Mouse (Mus musculus): Measurements from ENCODE around the gene Nup210l. TPM values are rescaled to one million over a fixed set of nuclear protein-coding genes. Genes with fewer than 3 reads are reported as not detected.
"Not testable (repeated sequence)": the region's sequence is repeated elsewhere in the genome, so short reads cannot be mapped to it uniquely, and the experiment has no call there.

Gene Nup210l
- polyA plus RNA-seq, 1 experiment from 2014 or later, result not detected

GRCm38 (mm10) chr3:90102239-90102638 is 1.7 kb upstream of the Nup210l start:
- Histone ChIP-seq H3K27me3 (replicated peaks; ENCODE audit: control insufficient read depth, insufficient read depth, low read length) (no peaks in the 10 kb centered on the region), H3K4me3 (ENCODE audit: low read depth, low read length) (no peak overlapping the region), H3K4me1 (replicated peaks; ENCODE audit: control insufficient read depth, insufficient read depth, low read length) (no peaks in the 10 kb centered on the region), H3K9ac (ENCODE audit: low read depth, low read length) (no peak overlapping the region), H3K36me3 (ENCODE audit: control insufficient read depth, insufficient read depth) (peaks cover 25% of the 10 kb centered on the region), H3K27ac (ENCODE audit: low read depth, low read length) (no peak overlapping the region), H3K9me3 (ENCODE audit: control insufficient read depth) (no peaks in the 10 kb centered on the region), H3K4me2 (replicated peaks; ENCODE audit: low read depth) (no peak overlapping the region)
- ATAC-seq, result peak; percentile 44
- WGBS, result 39% methylated on average over 2 of the region's 2 CpGs
- TF ChIP-seq CTCF (IDR thresholded peaks at IDR 0.05; ENCODE audit: low read depth), result no peak

DNA sequence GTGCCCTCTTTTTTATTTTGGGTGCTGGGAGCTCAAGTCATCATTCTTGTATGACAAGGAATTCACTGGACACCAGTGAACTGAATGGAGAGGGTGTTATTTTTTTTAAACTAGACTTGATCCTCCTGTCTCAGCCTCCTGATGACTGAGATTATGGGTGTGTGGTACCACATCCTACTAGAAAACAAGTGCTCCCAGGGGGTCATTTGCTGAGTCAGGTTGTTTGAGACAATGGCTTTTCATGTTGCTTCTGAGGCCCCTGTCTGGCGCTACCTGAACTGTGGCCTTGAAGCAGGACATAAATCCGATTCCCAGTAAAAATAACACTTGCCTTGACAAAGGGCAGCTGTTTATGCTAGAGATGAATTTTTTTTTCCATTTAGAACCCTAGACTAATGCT is 756 bp upstream of the Nup210l start:
- no peaks in the 10 kb centered on the region for H3K9me3 ChIP-seq (ENCODE audit: control insufficient read depth)
- TF ChIP-seq CTCF (IDR thresholded peaks at IDR 0.05; ENCODE audit: low read depth), result no peak
- 67% methylated on average over 2 of the region's 2 CpGs for WGBS
- H3K36me3 ChIP-seq (ENCODE audit: control insufficient read depth, insufficient read depth), result peaks cover 21% of the 10 kb centered on the region
- H3K27me3 ChIP-seq (replicated peaks; ENCODE audit: control insufficient read depth, insufficient read depth, low read length), result no peaks in the 10 kb centered on the region
- no peak overlapping the region for H3K27ac ChIP-seq (ENCODE audit: low read depth, low read length)
- H3K4me2 ChIP-seq (replicated peaks; ENCODE audit: low read depth), result no peak overlapping the region
- no peak overlapping the region for H3K4me3 ChIP-seq (ENCODE audit: low read depth, low read length)
- no peak overlapping the region for H3K9ac ChIP-seq (ENCODE audit: low read depth, low read length)
- ATAC-seq, result no peak
- no peaks in the 10 kb centered on the region for H3K4me1 ChIP-seq (replicated peaks; ENCODE audit: control insufficient read depth, insufficient read depth, low read length)

DNA sequence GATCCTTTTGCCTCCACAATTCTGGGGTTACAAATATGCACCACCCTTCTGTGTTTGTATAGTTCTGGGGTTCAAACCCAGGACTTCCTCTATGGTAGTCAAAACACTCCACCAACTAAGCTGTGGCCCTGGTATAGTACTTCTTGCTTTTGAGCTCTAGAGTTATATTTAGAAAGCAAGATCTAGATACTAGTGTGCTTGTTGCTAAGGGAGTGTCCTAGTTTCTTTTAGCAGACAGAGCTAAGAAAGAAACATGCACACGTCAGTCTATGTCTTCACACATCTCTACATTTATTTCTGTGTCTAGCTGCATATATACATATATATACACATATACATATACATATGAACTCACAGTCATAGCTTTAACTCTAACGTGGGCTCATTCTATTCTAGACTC is 7.8 kb downstream of the Nup210l start:
- TF ChIP-seq CTCF (IDR thresholded peaks at IDR 0.05; ENCODE audit: low read depth), result no peak
- Histone ChIP-seq H3K4me3 (ENCODE audit: low read depth, low read length) (no peak overlapping the region), H3K27ac (ENCODE audit: low read depth, low read length) (no peak overlapping the region), H3K9me3 (ENCODE audit: control insufficient read depth) (no peaks in the 10 kb centered on the region), H3K4me1 (replicated peaks; ENCODE audit: control insufficient read depth, insufficient read depth, low read length) (no peaks in the 10 kb centered on the region), H3K9ac (ENCODE audit: low read depth, low read length) (no peak overlapping the region), H3K36me3 (ENCODE audit: control insufficient read depth, insufficient read depth) (no peaks in the 10 kb centered on the region), H3K27me3 (replicated peaks; ENCODE audit: control insufficient read depth, insufficient read depth, low read length) (no peaks in the 10 kb centered on the region), H3K4me2 (replicated peaks; ENCODE audit: low read depth) (no peak overlapping the region)
- no peak for ATAC-seq
- 78% methylated on average over 2 of the region's 2 CpGs for WGBS

DNA sequence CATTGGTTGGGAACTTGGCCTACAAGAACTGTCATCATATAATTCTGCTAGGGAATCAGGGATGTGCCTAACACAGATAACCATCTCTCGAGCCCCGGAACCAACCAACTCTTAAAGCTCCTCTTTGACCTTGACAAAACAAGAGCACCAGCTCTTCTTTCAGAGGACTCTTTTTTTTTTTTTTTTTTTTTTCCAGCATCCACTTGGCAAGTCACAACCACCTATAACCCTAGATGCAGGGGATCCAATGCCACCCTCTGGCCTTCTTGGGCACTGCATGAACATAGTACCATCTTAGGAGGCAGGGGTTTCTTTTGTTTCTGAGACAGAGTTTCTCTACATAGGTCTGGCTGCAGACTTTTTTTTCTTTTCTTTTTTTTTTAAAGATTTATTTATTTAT is 10.4 kb downstream of the Nup210l start:
- Histone ChIP-seq H3K9me3 (ENCODE audit: control insufficient read depth) (no peaks in the 10 kb centered on the region), H3K4me2 (replicated peaks; ENCODE audit: low read depth) (no peak overlapping the region), H3K36me3 (ENCODE audit: control insufficient read depth, insufficient read depth) (no peaks in the 10 kb centered on the region), H3K4me3 (ENCODE audit: low read depth, low read length) (no peak overlapping the region), H3K9ac (ENCODE audit: low read depth, low read length) (no peak overlapping the region), H3K4me1 (replicated peaks; ENCODE audit: control insufficient read depth, insufficient read depth, low read length) (no peaks in the 10 kb centered on the region), H3K27me3 (replicated peaks; ENCODE audit: control insufficient read depth, insufficient read depth, low read length) (no peaks in the 10 kb centered on the region), H3K27ac (ENCODE audit: low read depth, low read length) (no peak overlapping the region)
- WGBS, result 81% methylated on average over 2 of the region's 2 CpGs
- ATAC-seq, result no peak
- peak; percentile 40; the same call in 1 of the 2 replicates for TF ChIP-seq CTCF (IDR thresholded peaks at IDR 0.05; ENCODE audit: low read depth)

DNA sequence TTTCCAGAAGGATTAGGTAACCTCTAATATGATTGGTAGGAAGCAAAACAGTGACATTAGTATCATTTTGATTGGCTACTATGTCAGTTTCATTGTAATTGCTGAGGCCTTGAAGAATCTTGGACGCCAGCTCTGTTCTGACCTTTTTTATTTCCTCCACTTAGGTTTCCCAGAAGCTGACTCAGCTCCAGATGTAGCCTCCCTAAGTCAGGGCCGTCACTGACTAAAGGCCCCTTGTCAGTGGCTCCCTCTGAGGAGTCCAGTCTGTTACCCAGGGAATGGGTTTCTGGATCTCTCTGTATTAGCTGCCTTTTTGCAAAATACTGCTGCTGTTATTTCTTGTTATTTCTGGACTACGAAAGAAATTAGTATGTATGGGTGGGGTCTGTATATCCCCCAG is 11.6 kb downstream of the Nup210l start:
- no peak for TF ChIP-seq CTCF (IDR thresholded peaks at IDR 0.05; ENCODE audit: low read depth)
- Histone ChIP-seq H3K27ac (ENCODE audit: low read depth, low read length) (no peak overlapping the region), H3K27me3 (replicated peaks; ENCODE audit: control insufficient read depth, insufficient read depth, low read length) (no peaks in the 10 kb centered on the region), H3K36me3 (ENCODE audit: control insufficient read depth, insufficient read depth) (no peaks in the 10 kb centered on the region), H3K4me2 (replicated peaks; ENCODE audit: low read depth) (no peak overlapping the region), H3K9ac (ENCODE audit: low read depth, low read length) (no peak overlapping the region), H3K4me3 (ENCODE audit: low read depth, low read length) (no peak overlapping the region), H3K4me1 (replicated peaks; ENCODE audit: control insufficient read depth, insufficient read depth, low read length) (no peaks in the 10 kb centered on the region), H3K9me3 (ENCODE audit: control insufficient read depth) (no peaks in the 10 kb centered on the region)
- WGBS, result 61% methylated on average over 3 of the region's 3 CpGs
- no peak for ATAC-seq

- H3K4me2 ChIP-seq (replicated peaks; ENCODE audit: low read depth), result no peak overlapping the region
- no peaks in the 10 kb centered on the region for H3K36me3 ChIP-seq (ENCODE audit: control insufficient read depth, insufficient read depth)
- H3K4me1 ChIP-seq (replicated peaks; ENCODE audit: control insufficient read depth, insufficient read depth, low read length), result no peaks in the 10 kb centered on the region
- 89% methylated on average over 13 of the region's 13 CpGs for WGBS
- ATAC-seq, result no peak
- no peak overlapping the region for H3K4me3 ChIP-seq (ENCODE audit: low read depth, low read length)
- no peaks in the 10 kb centered on the region for H3K27me3 ChIP-seq (replicated peaks; ENCODE audit: control insufficient read depth, insufficient read depth, low read length)
- H3K27ac ChIP-seq (ENCODE audit: low read depth, low read length), result no peak overlapping the region
- H3K9me3 ChIP-seq (ENCODE audit: control insufficient read depth), result no peaks in the 10 kb centered on the region
- H3K9ac ChIP-seq (ENCODE audit: low read depth, low read length), result no peak overlapping the region
- no peak for TF ChIP-seq CTCF (IDR thresholded peaks at IDR 0.05; ENCODE audit: low read depth)
Measured at GRCm38 (mm10) chr3:90118132-90118790, 14.3 kb downstream of the Nup210l start.

GRCm38 (mm10) chr3:90122036-90122435 is 18.1 kb downstream of the Nup210l start:
- not testable (repeated sequence) for H3K9ac ChIP-seq (ENCODE audit: low read depth, low read length); H3K4me3 ChIP-seq (ENCODE audit: low read depth, low read length); H3K4me1 ChIP-seq (replicated peaks; ENCODE audit: control insufficient read depth, insufficient read depth, low read length); ATAC-seq; H3K27me3 ChIP-seq (replicated peaks; ENCODE audit: control insufficient read depth, insufficient read depth, low read length); H3K36me3 ChIP-seq (ENCODE audit: control insufficient read depth, insufficient read depth); H3K9me3 ChIP-seq (ENCODE audit: control insufficient read depth); H3K4me2 ChIP-seq (replicated peaks; ENCODE audit: low read depth); H3K27ac ChIP-seq (ENCODE audit: low read depth, low read length)
- WGBS, result 88% methylated on average over 5 of the region's 5 CpGs
